Mouse (Mus musculus) heart, adult 2 months (tissue): Measurements from ENCODE around the gene Rptn. TPM values are rescaled to one million over a fixed set of nuclear protein-coding genes. Genes with fewer than 3 reads are reported as not detected.

Experiments used
- DNase-seq, 2 experiments: peaks; one replicate each; pipeline ENCODE4 v3.0.0; 2021
- H3K27ac ChIP-seq: fragments of 200-600 bp; 2 replicates; pipeline ENCODE4 v1.8.1; 2022
- H3K27me3 ChIP-seq: fragments of 200-500 bp; 2 replicates; pipeline ENCODE4 v1.6.1; 2012; ENCODE audit warnings: mild to moderate bottlenecking, low read length, inconsistent platforms, mixed read lengths; ENCODE audit not compliant: control insufficient read depth, insufficient read depth
- H3K36me3 ChIP-seq: fragments of 200-500 bp; 2 replicates; pipeline ENCODE4 v1.6.1; 2012; ENCODE audit warnings: low read length, inconsistent platforms; ENCODE audit not compliant: control insufficient read depth, insufficient read depth
- H3K4me1 ChIP-seq: fragments of 200-500 bp; 2 replicates; pipeline ENCODE4 v1.6.1; 2011; ENCODE audit warnings: low read length; ENCODE audit not compliant: control insufficient read depth, insufficient read depth
- H3K4me3 ChIP-seq: fragments of 200-600 bp; 2 replicates; pipeline ENCODE4 v1.8.1; 2022
- H3K79me2 ChIP-seq: fragments of 200-500 bp; replicated peaks from 2 replicates; pipeline ENCODE4 v1.6.1; 2012; ENCODE audit warnings: mild to moderate bottlenecking, inconsistent platforms, low read length, moderate library complexity, mixed read lengths; ENCODE audit not compliant: control insufficient read depth, insufficient read depth
- H3K9ac ChIP-seq: fragments of 200-500 bp; 2 replicates; pipeline ENCODE4 v1.6.1; 2012; ENCODE audit warnings: low read depth, mild to moderate bottlenecking, control low read depth, inconsistent platforms, low read length, mixed read lengths
- CTCF ChIP-seq: fragments of 200-600 bp; IDR thresholded peaks from 2 replicates; pipeline ENCODE4 v1.8.1; 2022; ENCODE audit warnings: antibody characterized with exemption, mild to moderate bottlenecking, moderate library complexity
- EP300 ChIP-seq: fragments of 200-500 bp; IDR thresholded peaks from 2 replicates; pipeline ENCODE4 v1.6.1; 2011; ENCODE audit warnings: low read depth, low read length, control low read depth; ENCODE audit not compliant: insufficient read depth
- POLR2A ChIP-seq: fragments of 200-500 bp; IDR thresholded peaks from 2 replicates; pipeline ENCODE4 v1.6.1; 2011; ENCODE audit warnings: mild to moderate bottlenecking, low read depth, low read length, control low read depth; ENCODE audit not compliant: insufficient read depth
- WGBS: fragments of 180-500 bp; shearing (Covaris S2); methylation state at CpG from one replicate; pipeline ENCODE4 v1.1.7; 2018; 5-methylcytosine and 5-hydroxymethylcytosine counted together
- intact Hi-C: fragments of 180-260 bp; cut with DNase I; formaldehyde crosslinking; loops from one replicate; pipeline ENCODE4 v1.15.1; 2025
- long read RNA-seq: library from polyadenylated mRNA; stranded (forward); transcript quantifications from one replicate; pipeline ENCODE4 v2.0.0, GENCODE M21; 2021
- polyA plus RNA-seq: library from polyadenylated mRNA; depleted of rRNA; stranded (reverse); fragments of >200 nt; gene quantifications from 2 replicates; pipeline ENCODE4 v1.2.3, GENCODE M21; 2012; rRNA removed
- total RNA-seq, 2 experiments: library from RNA; stranded (reverse); gene quantifications; 2 replicates each; pipeline ENCODE4 v1.2.3; 2021

The Rptn gene
- total RNA-seq (not detected), polyA plus RNA-seq (0.02 TPM in 1 of 2 replicates, not detected in the other)
- long read RNA-seq: 0 reads

GRCm38 (mm10) chr3:93393366-93393765 is at the start of gene Rptn:
TSS of gene Rptn (plus strand) at chr3:93393699.
- intact Hi-C loops: no loop called here
- no peak within 1 kb of the TSS for H3K9ac ChIP-seq

GRCm38 (mm10) chr3:93346896-93347295 is 46.6 kb upstream of the Rptn start:
- no peak for TF ChIP-seq POLR2A
- H3K9ac ChIP-seq: no peak overlapping the region
- WGBS: 67% methylated on average over 2 of the region's 2 CpGs
- H3K4me3 ChIP-seq: no peak overlapping the region
- H3K79me2 ChIP-seq: no peaks in the 10 kb centered on the region
- no peaks in the 10 kb centered on the region for H3K27me3 ChIP-seq
- no peak for DNase-seq
- intact Hi-C loops: no loop called here
- H3K4me1 ChIP-seq: no peaks in the 10 kb centered on the region
- no peaks in the 10 kb centered on the region for H3K36me3 ChIP-seq
- H3K27ac ChIP-seq: no peak overlapping the region

More at GRCm38 (mm10) chr3:93393366-93393765, at the start of gene Rptn:
- Histone ChIP-seq H3K4me3 (no peak within 1 kb of the TSS), H3K27me3 (no peaks in the 10 kb centered on the region), H3K36me3 (no peaks in the 10 kb centered on the region), H3K4me1 (no peaks in the 10 kb centered on the region), H3K79me2 (no peaks in the 10 kb centered on the region), H3K27ac (no peak within 1 kb of the TSS)
- no peak for DNase-seq
- WGBS: 69% methylated on average over 2 of the region's 2 CpGs
- TF ChIP-seq CTCF (no peak), POLR2A (no peak), EP300 (no peak)

GRCm38 (mm10) chr3:93360045-93360444 is 33.5 kb upstream of the Rptn start:
- Histone ChIP-seq H3K9ac (no peak overlapping the region), H3K27ac (no peak overlapping the region), H3K4me1 (no peaks in the 10 kb centered on the region), H3K79me2 (no peaks in the 10 kb centered on the region), H3K4me3 (no peak overlapping the region), H3K36me3 (no peaks in the 10 kb centered on the region), H3K27me3 (no peaks in the 10 kb centered on the region)
- intact Hi-C loops: loop anchor here (5.0 kb wide), 1 partner anchor 242 kb away; no protein-coding TSS in a partner anchor
- peak; percentile 3 to 33 for DNase-seq
- WGBS: 19% methylated on average over 7 of the region's 7 CpGs
- no peak for TF ChIP-seq POLR2A
- no peak for TF ChIP-seq EP300
- peak; percentile 66 for TF ChIP-seq CTCF

GRCm38 (mm10) chr3:93361933-93362574 is 31.4 kb upstream of the Rptn start:
- DNase-seq: no peak
- Histone ChIP-seq H3K27me3 (no peaks in the 10 kb centered on the region), H3K9ac (no peak overlapping the region), H3K36me3 (no peaks in the 10 kb centered on the region), H3K4me3 (no peak overlapping the region), H3K27ac (no peak overlapping the region), H3K4me1 (no peaks in the 10 kb centered on the region), H3K79me2 (no peaks in the 10 kb centered on the region)
- 10% methylated on average over 10 of the region's 10 CpGs for WGBS
- TF ChIP-seq CTCF (peak; percentile 91), POLR2A (no peak), EP300 (no peak)
- intact Hi-C loops: loop anchor here (1.0 to 5.0 kb wide), 4 partner anchors 45 to 240 kb away; no protein-coding TSS in a partner anchor

- H3K79me2 ChIP-seq: no peaks in the 10 kb centered on the region
- no peaks in the 10 kb centered on the region for H3K36me3 ChIP-seq
- no peaks in the 10 kb centered on the region for H3K27me3 ChIP-seq
- H3K9ac ChIP-seq: no peak overlapping the region
- H3K27ac ChIP-seq: no peak overlapping the region
- no peak overlapping the region for H3K4me3 ChIP-seq
- H3K4me1 ChIP-seq: no peaks in the 10 kb centered on the region
- TF ChIP-seq EP300 (no peak), POLR2A (no peak), CTCF (no peak)
- intact Hi-C loops: no loop called here
- WGBS: 42% methylated on average over 3 of the region's 3 CpGs
- DNase-seq: no peak
Measured at GRCm38 (mm10) chr3:93366966-93367575, 26.4 kb upstream of the Rptn start.

GRCm38 (mm10) chr3:93368171-93368570 is 25.3 kb upstream of the Rptn start:
- DNase-seq: no peak
- WGBS: 79% methylated on average over 1 of the region's 1 CpGs
- Histone ChIP-seq H3K27ac (no peak overlapping the region), H3K36me3 (no peaks in the 10 kb centered on the region), H3K4me1 (no peaks in the 10 kb centered on the region), H3K27me3 (no peaks in the 10 kb centered on the region), H3K79me2 (no peaks in the 10 kb centered on the region), H3K9ac (no peak overlapping the region), H3K4me3 (no peak overlapping the region)
- intact Hi-C loops: no loop called here
- TF ChIP-seq EP300: no peak
- TF ChIP-seq POLR2A: no peak
- TF ChIP-seq CTCF: no peak
